Mouse (Mus musculus): ENCODE data around the gene Irf8. TPM values are rescaled to one million over a fixed set of nuclear protein-coding genes. Genes with fewer than 3 reads are reported as not detected.

Irf8 gene
- polyA plus RNA-seq, 1 experiment from 2014 or later, result 5.4 TPM

DNA sequence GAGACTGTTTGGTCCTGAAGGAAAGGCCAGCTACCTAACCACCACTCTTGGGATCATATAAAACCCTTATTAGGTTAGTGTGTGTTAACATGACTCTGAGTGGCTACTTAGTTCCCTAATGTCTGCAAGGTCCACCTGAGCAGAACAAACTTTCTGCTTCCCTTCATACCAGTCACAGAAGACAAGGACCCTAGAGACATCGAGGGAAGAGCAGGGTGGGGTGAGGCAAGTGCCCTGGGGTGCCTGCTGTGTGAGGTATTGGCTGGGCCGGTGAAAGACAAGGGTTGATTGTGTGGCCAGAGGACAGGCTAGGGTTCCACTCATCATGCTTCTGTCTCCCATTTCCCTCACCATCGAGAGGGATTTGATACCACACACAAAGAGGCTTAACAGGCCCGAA lies 21.8 kb downstream of the Irf8 start:
- no peaks in the 10 kb centered on the region for H3K36me3 ChIP-seq
- 0 out of 2 replicates have a peak overlapping the region, but pooled peaks have one; percentile 6 for H3K27ac ChIP-seq
- no peaks in the 10 kb centered on the region for H3K9me3 ChIP-seq
- peaks cover 19% of the 10 kb centered on the region for H3K27me3 ChIP-seq (ENCODE audit: insufficient read depth, poor library complexity, severe bottlenecking)
- 61% methylated on average over 4 of the region's 4 CpGs for WGBS
- DNase-seq (ENCODE audit: low spot score), result no peak
- peaks cover 49% of the 10 kb centered on the region for H3K4me1 ChIP-seq (replicated peaks)
- no peak overlapping the region for H3K4me3 ChIP-seq

DNA sequence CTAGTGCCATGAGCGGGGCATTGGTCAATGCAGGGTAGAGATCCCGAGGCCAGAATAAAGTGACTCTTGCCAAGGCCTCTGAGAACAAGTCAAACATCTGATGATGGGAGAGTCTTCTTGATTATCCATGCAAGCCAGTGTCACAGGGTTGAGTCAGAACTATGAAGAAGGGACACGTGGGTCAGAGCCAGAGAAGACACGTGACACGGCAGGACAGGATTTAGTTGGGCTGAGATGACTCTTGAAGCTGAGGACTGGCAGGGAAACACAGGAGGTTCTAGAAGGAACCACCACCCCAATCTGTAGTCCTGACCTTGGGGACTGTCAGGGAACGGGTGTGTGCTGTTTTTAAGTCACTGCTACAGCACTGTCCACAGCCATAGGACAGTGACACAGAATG lies 23.7 kb downstream of the Irf8 start:
- H3K4me3 ChIP-seq, result no peak overlapping the region

GRCm38 (mm10) chr8:120760341-120761215 lies 24.4 kb downstream of the Irf8 start:
- H3K9me3 ChIP-seq, result no peaks in the 10 kb centered on the region
- no peaks in the 10 kb centered on the region for H3K36me3 ChIP-seq
- H3K27ac ChIP-seq, result no peak overlapping the region
- H3K4me3 ChIP-seq, result no peak overlapping the region
- H3K27me3 ChIP-seq (ENCODE audit: insufficient read depth, poor library complexity, severe bottlenecking), result peaks cover 7% of the 10 kb centered on the region
- no peak for DNase-seq (ENCODE audit: low spot score)
- peaks cover 33% of the 10 kb centered on the region for H3K4me1 ChIP-seq (replicated peaks)
- 84% methylated on average over 19 of the region's 19 CpGs for WGBS

More for the DNA sequence above, 23.7 kb downstream of the Irf8 start:
- peaks cover 33% of the 10 kb centered on the region for H3K4me1 ChIP-seq (replicated peaks)
- no peaks in the 10 kb centered on the region for H3K36me3 ChIP-seq
- DNase-seq (ENCODE audit: low spot score), result no peak
- H3K27me3 ChIP-seq (ENCODE audit: insufficient read depth, poor library complexity, severe bottlenecking), result peaks cover 11% of the 10 kb centered on the region
- no peaks in the 10 kb centered on the region for H3K9me3 ChIP-seq
- 87% methylated on average over 6 of the region's 6 CpGs for WGBS
- no peak overlapping the region for H3K27ac ChIP-seq

GRCm38 (mm10) chr8:120763267-120763666 lies 27.1 kb downstream of the Irf8 start:
- Histone ChIP-seq H3K27ac (no peak overlapping the region), H3K4me3 (no peak overlapping the region), H3K4me1 (replicated peaks) (0 out of 2 replicates have a peak, but pooled peaks cover 14% of the 10 kb centered on the region), H3K9me3 (no peaks in the 10 kb centered on the region), H3K36me3 (no peaks in the 10 kb centered on the region), H3K27me3 (ENCODE audit: insufficient read depth, poor library complexity, severe bottlenecking) (peaks cover 17% of the 10 kb centered on the region)
- WGBS, result 81% methylated on average over 5 of the region's 5 CpGs
- DNase-seq (ENCODE audit: low spot score), result no peak

DNA sequence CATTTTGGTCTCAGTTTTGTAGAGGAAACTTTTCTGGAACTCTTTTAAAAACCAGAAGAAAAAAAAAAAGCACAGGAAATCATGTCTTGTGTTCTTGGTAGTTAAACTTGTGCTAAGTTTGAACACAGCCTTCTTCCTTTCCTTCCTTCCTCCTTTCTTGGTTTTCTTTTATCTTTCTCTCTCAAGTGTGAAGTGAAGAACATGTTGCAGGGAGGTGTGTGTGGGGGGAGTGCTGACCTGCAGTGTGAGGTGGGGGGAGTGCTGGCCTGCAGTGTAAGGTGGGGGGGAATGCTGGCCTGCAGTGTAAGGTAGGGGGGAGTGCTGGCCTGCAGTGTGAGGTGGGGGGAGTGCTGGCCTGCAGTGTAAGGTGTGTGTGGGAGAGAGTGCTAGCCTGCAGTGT lies 28.5 kb downstream of the Irf8 start:
- Histone ChIP-seq H3K27ac (no peak overlapping the region), H3K4me1 (replicated peaks) (peaks cover 9% of the 10 kb centered on the region; the same call in 1 of the 2 replicates), H3K27me3 (ENCODE audit: insufficient read depth, poor library complexity, severe bottlenecking) (peaks cover 26% of the 10 kb centered on the region), H3K36me3 (no peaks in the 10 kb centered on the region), H3K9me3 (no peaks in the 10 kb centered on the region), H3K4me3 (no peak overlapping the region)
- no peak for DNase-seq (ENCODE audit: low spot score)

DNA sequence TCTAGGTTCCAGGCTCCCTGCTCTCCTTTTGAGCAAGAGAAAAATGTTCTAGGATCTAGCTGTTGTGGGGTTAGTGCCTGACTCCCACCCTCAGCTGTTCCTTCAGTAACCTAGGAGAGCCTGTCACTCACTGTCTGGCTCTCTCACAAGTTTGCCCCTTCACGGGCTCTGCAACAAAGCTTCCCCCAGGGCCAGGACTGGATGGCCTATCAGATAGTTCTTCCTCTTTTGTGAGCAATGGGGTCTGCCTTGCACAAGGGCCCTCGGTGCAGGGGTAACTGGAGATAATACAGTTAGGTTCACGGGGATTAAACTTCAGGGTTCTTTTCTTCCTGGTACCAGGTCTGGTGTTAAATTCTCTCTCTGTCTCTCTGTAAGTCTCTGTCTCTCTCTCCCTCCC lies 30.5 kb downstream of the Irf8 start:
- H3K27ac ChIP-seq, result no peak overlapping the region
- peaks cover 9% of the 10 kb centered on the region; the same call in 1 of the 2 replicates for H3K4me1 ChIP-seq (replicated peaks)
- peaks cover 29% of the 10 kb centered on the region for H3K27me3 ChIP-seq (ENCODE audit: insufficient read depth, poor library complexity, severe bottlenecking)
- H3K36me3 ChIP-seq, result no peaks in the 10 kb centered on the region
- no peak for DNase-seq (ENCODE audit: low spot score)
- WGBS, result 41% methylated on average over 3 of the region's 3 CpGs
- H3K9me3 ChIP-seq, result no peaks in the 10 kb centered on the region
- H3K4me3 ChIP-seq, result no peak overlapping the region

GRCm38 (mm10) chr8:120768454-120769218 lies 32.5 kb downstream of the Irf8 start:
- peaks cover 9% of the 10 kb centered on the region; the same call in 1 of the 2 replicates for H3K4me1 ChIP-seq (replicated peaks)
- H3K27ac ChIP-seq, result no peak overlapping the region
- no peak overlapping the region for H3K4me3 ChIP-seq
- no peak for DNase-seq (ENCODE audit: low spot score)
- H3K36me3 ChIP-seq, result no peaks in the 10 kb centered on the region
- peaks cover 35% of the 10 kb centered on the region for H3K27me3 ChIP-seq (ENCODE audit: insufficient read depth, poor library complexity, severe bottlenecking)
- WGBS, result 79% methylated on average over 12 of the region's 12 CpGs
- no peaks in the 10 kb centered on the region for H3K9me3 ChIP-seq

GRCm38 (mm10) chr8:120777184-120777583 lies 41.0 kb downstream of the Irf8 start:
- Histone ChIP-seq H3K27me3 (ENCODE audit: insufficient read depth, poor library complexity, severe bottlenecking) (peaks cover 53% of the 10 kb centered on the region), H3K4me3 (no peak overlapping the region), H3K27ac (no peak overlapping the region), H3K36me3 (no peaks in the 10 kb centered on the region), H3K9me3 (no peaks in the 10 kb centered on the region), H3K4me1 (replicated peaks) (peaks cover 19% of the 10 kb centered on the region)
- 93% methylated on average over 10 of the region's 10 CpGs for WGBS
- no peak for DNase-seq (ENCODE audit: low spot score)

GRCm38 (mm10) chr8:120777732-120778131 lies 41.6 kb downstream of the Irf8 start:
- Histone ChIP-seq H3K4me3 (no peak overlapping the region), H3K4me1 (replicated peaks) (peaks cover 19% of the 10 kb centered on the region), H3K36me3 (no peaks in the 10 kb centered on the region), H3K27me3 (ENCODE audit: insufficient read depth, poor library complexity, severe bottlenecking) (peaks cover 53% of the 10 kb centered on the region), H3K9me3 (no peaks in the 10 kb centered on the region), H3K27ac (no peak overlapping the region)
- WGBS, result 53% methylated on average over 13 of the region's 13 CpGs
- no peak for DNase-seq (ENCODE audit: low spot score)

DNA sequence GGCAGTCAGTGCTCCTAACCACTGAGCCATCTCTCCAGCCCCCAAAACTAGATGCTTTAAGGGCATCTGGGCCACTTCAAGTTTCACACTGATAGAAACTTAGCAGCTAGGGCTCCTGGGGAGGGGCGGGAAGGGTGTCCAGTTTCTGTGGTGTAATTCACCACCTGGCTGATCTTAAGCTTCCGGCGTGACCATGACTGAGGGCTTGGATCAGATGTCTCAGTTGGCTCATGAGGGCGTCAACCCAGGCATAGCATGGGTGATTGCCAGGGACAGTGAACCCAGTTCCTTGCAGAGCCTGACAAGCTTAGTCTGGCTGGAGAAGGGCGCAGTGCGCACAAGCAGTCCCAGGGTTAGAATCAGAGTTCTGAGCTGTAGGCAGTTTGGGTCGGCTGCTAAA lies 42.9 kb downstream of the Irf8 start:
- peaks cover 19% of the 10 kb centered on the region for H3K4me1 ChIP-seq (replicated peaks)
- WGBS, result 96% methylated on average over 7 of the region's 7 CpGs
- no peak overlapping the region for H3K27ac ChIP-seq
- H3K4me3 ChIP-seq, result no peak overlapping the region
- H3K36me3 ChIP-seq, result no peaks in the 10 kb centered on the region
- H3K27me3 ChIP-seq (ENCODE audit: insufficient read depth, poor library complexity, severe bottlenecking), result peaks cover 42% of the 10 kb centered on the region
- no peaks in the 10 kb centered on the region for H3K9me3 ChIP-seq
- DNase-seq (ENCODE audit: low spot score), result no peak

DNA sequence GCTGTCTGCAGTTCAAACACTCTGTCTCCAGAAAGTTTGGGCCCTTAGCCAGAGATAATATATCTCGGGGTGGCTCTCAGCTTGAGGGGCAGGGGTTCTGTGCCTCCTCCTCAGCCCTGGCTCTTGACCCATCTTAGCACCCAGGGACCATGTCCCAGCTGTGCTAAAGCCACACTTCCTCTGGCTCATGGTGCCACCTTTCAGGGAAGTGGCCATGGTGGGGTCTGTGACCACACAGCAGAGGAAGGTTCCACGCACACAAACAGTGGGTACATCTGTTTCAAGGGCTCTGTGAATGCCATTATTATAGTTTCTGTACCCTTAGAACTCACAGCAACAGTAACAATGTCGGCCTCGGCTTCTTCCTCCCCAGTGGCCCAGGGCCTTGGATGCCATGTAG lies 47.6 kb downstream of the Irf8 start:
- no peak overlapping the region for H3K27ac ChIP-seq
- H3K27me3 ChIP-seq (ENCODE audit: insufficient read depth, poor library complexity, severe bottlenecking), result peaks cover 14% of the 10 kb centered on the region
- no peak for DNase-seq (ENCODE audit: low spot score)
- no peaks in the 10 kb centered on the region for H3K9me3 ChIP-seq
- WGBS, result 89% methylated on average over 4 of the region's 4 CpGs
- no peak overlapping the region for H3K4me3 ChIP-seq
- H3K4me1 ChIP-seq (replicated peaks), result no peaks in the 10 kb centered on the region
- no peaks in the 10 kb centered on the region for H3K36me3 ChIP-seq

- 73% methylated on average over 4 of the region's 4 CpGs for WGBS
These were observed 50.6 kb downstream of the Irf8 start for GRCm38 (mm10) chr8:120786753-120787152.

GRCm38 (mm10) chr8:120787631-120788030 lies 51.5 kb downstream of the Irf8 start:
- no peak for DNase-seq (ENCODE audit: low spot score)
- H3K36me3 ChIP-seq, result no peaks in the 10 kb centered on the region
- H3K4me3 ChIP-seq, result no peak overlapping the region
- H3K27ac ChIP-seq, result no peak overlapping the region
- 43% methylated on average over 5 of the region's 5 CpGs for WGBS
- H3K27me3 ChIP-seq (ENCODE audit: insufficient read depth, poor library complexity, severe bottlenecking), result peaks cover 3% of the 10 kb centered on the region; the same call in 1 of the 2 replicates
- H3K9me3 ChIP-seq, result no peaks in the 10 kb centered on the region
- 0 out of 2 replicates have a peak, but pooled peaks cover 5% of the 10 kb centered on the region for H3K4me1 ChIP-seq (replicated peaks)

More at GRCm38 (mm10) chr8:120786753-120787152, 50.6 kb downstream of the Irf8 start:
- no peaks in the 10 kb centered on the region for H3K9me3 ChIP-seq
- no peak for DNase-seq (ENCODE audit: low spot score)
- H3K36me3 ChIP-seq, result no peaks in the 10 kb centered on the region
- no peak overlapping the region for H3K4me3 ChIP-seq
- H3K27ac ChIP-seq, result no peak overlapping the region
- 0 out of 2 replicates have a peak, but pooled peaks cover 5% of the 10 kb centered on the region for H3K4me1 ChIP-seq (replicated peaks)
- H3K27me3 ChIP-seq (ENCODE audit: insufficient read depth, poor library complexity, severe bottlenecking), result peaks cover 3% of the 10 kb centered on the region; the same call in 1 of the 2 replicates
